Mouse (Mus musculus): ENCODE data around the gene Lin7c. TPM values are rescaled to one million over a fixed set of nuclear protein-coding genes. Genes with fewer than 3 reads are reported as not detected.
"Not testable (repeated sequence)": the region's sequence is repeated elsewhere in the genome, so short reads cannot be mapped to it uniquely, and the experiment has no call there.

Lin7c gene
- polyA plus RNA-seq (2016; fragmentation: Nextera tagmentation; extraction: Ambion mirVana): 152 and 163 TPM in 2 replicates

GRCm38 (mm10) chr2:109890597-109890996 is at the start of gene Lin7c:
TSS of gene Lin7c (plus strand) at chr2:109890853.
- Histone ChIP-seq H3K4me1 (peaks cover 14% of the 10 kb centered on the region), H3K9me3 (no peaks in the 10 kb centered on the region), H3K4me2 (peak within 1 kb of the TSS; percentile 74), H3K27me3 (no peaks in the 10 kb centered on the region), H3K4me3 (replicated peaks) (peak within 1 kb of the TSS; percentile 91), H3K27ac (peak within 1 kb of the TSS; percentile 88), H3K9ac (peak within 1 kb of the TSS; percentile 91), H3K36me3 (replicated peaks) (peaks cover 15% of the 10 kb centered on the region)
- peak; percentile 100 for ATAC-seq (ENCODE audit: low FRiP score)
- under 1% methylated on average over 41 of the region's 42 CpGs for WGBS

DNA sequence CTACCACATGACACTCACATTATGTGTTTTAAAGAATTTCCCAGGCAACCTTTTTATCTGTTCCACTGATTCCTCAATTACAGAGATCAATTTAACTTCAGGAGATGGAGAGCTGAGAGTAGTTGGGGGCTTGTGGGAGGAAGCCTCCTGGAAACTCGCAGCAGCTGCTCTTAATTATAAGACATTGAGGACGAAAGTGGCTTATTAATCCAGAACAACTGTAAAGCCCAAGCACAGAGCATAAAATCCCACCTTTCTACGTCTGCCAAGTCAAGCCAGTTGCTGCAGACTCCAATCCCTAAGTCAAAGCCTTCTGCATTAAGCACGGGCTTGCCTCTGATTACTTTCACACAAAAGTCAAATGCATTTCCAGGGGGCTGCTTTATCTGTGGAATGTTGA is 44.3 kb upstream of the Lin7c start:
- H3K36me3 ChIP-seq (replicated peaks): no peaks in the 10 kb centered on the region
- peaks cover 7% of the 10 kb centered on the region for H3K4me1 ChIP-seq
- no peak overlapping the region for H3K4me3 ChIP-seq (replicated peaks)
- H3K9me3 ChIP-seq: no peaks in the 10 kb centered on the region
- no peaks in the 10 kb centered on the region for H3K27me3 ChIP-seq
- no peak overlapping the region for H3K27ac ChIP-seq
- H3K4me2 ChIP-seq: no peak overlapping the region
- no peak for ATAC-seq (ENCODE audit: low FRiP score)
- WGBS: 69% methylated on average over 4 of the region's 4 CpGs
- no peak overlapping the region for H3K9ac ChIP-seq

- ATAC-seq (ENCODE audit: low FRiP score): no peak
- H3K27ac ChIP-seq: no peak overlapping the region
- 35% methylated on average over 4 of the region's 4 CpGs for WGBS
- no peak overlapping the region for H3K4me3 ChIP-seq (replicated peaks)
- H3K36me3 ChIP-seq (replicated peaks): no peaks in the 10 kb centered on the region
- H3K4me2 ChIP-seq: peak overlapping the region; percentile 4
- H3K9me3 ChIP-seq: no peaks in the 10 kb centered on the region
- no peak overlapping the region for H3K9ac ChIP-seq
- H3K4me1 ChIP-seq: peaks cover 7% of the 10 kb centered on the region
- no peaks in the 10 kb centered on the region for H3K27me3 ChIP-seq
These were observed 42.3 kb upstream of the Lin7c start for GRCm38 (mm10) chr2:109848305-109848704.

DNA sequence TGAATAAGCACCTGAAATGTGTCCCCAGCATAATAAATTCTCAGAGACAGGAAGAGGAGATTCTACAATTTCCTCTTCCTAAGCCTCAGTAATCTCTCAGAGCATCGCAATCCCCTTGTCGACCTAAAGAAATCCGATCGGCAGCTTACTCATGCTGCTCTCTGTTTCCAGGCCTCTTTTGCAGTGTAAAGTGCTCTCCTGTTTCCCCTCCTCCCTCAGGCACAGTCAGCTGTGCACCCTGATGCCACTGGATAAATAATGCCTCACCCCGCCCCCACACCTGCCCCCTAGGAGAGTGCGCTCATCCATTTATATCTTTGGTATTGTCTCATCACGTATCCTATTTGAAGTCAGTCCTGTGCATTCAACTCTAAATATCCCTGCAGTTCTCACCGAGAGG is 41.9 kb upstream of the Lin7c start:
- no peak overlapping the region for H3K9ac ChIP-seq
- WGBS: 11% methylated on average over 8 of the region's 8 CpGs
- no peak overlapping the region for H3K4me3 ChIP-seq (replicated peaks)
- H3K4me2 ChIP-seq: peak overlapping the region; percentile 4
- peak; percentile 82 for ATAC-seq (ENCODE audit: low FRiP score)
- H3K4me1 ChIP-seq: peaks cover 7% of the 10 kb centered on the region
- H3K9me3 ChIP-seq: no peaks in the 10 kb centered on the region
- H3K27ac ChIP-seq: no peak overlapping the region
- H3K27me3 ChIP-seq: no peaks in the 10 kb centered on the region
- H3K36me3 ChIP-seq (replicated peaks): no peaks in the 10 kb centered on the region

- Histone ChIP-seq H3K4me3 (replicated peaks) (no peak overlapping the region), H3K9ac (no peak overlapping the region), H3K9me3 (no peaks in the 10 kb centered on the region), H3K4me2 (no peak overlapping the region), H3K36me3 (replicated peaks) (no peaks in the 10 kb centered on the region), H3K27me3 (no peaks in the 10 kb centered on the region), H3K4me1 (no peaks in the 10 kb centered on the region), H3K27ac (no peak overlapping the region)
- WGBS: 85% methylated on average over 5 of the region's 5 CpGs
- no peak for ATAC-seq (ENCODE audit: low FRiP score)
These were observed 35.1 kb upstream of the Lin7c start for GRCm38 (mm10) chr2:109855601-109856000.

GRCm38 (mm10) chr2:109859671-109860070 is 31.0 kb upstream of the Lin7c start:
- Histone ChIP-seq H3K27ac (no peak overlapping the region), H3K4me1 (no peaks in the 10 kb centered on the region), H3K36me3 (replicated peaks) (no peaks in the 10 kb centered on the region), H3K27me3 (no peaks in the 10 kb centered on the region), H3K9ac (no peak overlapping the region), H3K9me3 (no peaks in the 10 kb centered on the region), H3K4me3 (replicated peaks) (no peak overlapping the region), H3K4me2 (no peak overlapping the region)
- no peak for ATAC-seq (ENCODE audit: low FRiP score)
- WGBS: 81% methylated on average over 2 of the region's 2 CpGs

- H3K4me3 ChIP-seq (replicated peaks): no peak overlapping the region
- 85% methylated on average over 3 of the region's 3 CpGs for WGBS
These were observed 29.8 kb upstream of the Lin7c start for GRCm38 (mm10) chr2:109860832-109861231.

GRCm38 (mm10) chr2:109879429-109879828 is 11.2 kb upstream of the Lin7c start:
- H3K9ac ChIP-seq; ATAC-seq (ENCODE audit: low FRiP score); H3K4me1 ChIP-seq; H3K27me3 ChIP-seq; H3K9me3 ChIP-seq; H3K27ac ChIP-seq; H3K4me3 ChIP-seq (replicated peaks); H3K36me3 ChIP-seq (replicated peaks); H3K4me2 ChIP-seq: not testable (repeated sequence)
- 76% methylated on average over 4 of the region's 4 CpGs for WGBS

More at GRCm38 (mm10) chr2:109860832-109861231, 29.8 kb upstream of the Lin7c start:
- Histone ChIP-seq H3K4me2 (no peak overlapping the region), H3K27me3 (no peaks in the 10 kb centered on the region), H3K27ac (no peak overlapping the region), H3K4me1 (no peaks in the 10 kb centered on the region), H3K9me3 (no peaks in the 10 kb centered on the region), H3K36me3 (replicated peaks) (no peaks in the 10 kb centered on the region), H3K9ac (no peak overlapping the region)
- no peak for ATAC-seq (ENCODE audit: low FRiP score)

DNA sequence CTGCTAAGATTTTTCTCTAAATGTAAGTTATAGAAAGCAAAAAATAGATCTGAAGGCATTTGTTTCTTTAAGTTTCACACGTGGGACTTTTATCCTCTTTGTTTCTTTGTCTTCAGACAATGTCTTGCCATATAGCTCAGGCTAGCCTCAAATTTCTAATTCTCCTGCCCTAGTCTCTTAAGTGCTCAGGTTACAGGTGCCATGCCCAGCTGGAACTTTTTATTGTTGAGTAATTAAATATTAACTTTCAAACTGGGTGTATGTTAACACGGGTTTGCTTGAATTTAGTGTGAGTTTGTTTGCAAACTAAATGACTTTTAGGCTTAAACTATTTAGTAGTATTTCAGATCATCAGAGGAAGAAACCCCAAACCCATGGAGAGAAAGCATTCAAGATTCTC is 9.5 kb upstream of the Lin7c start:
- H3K36me3 ChIP-seq (replicated peaks): no peaks in the 10 kb centered on the region
- H3K4me3 ChIP-seq (replicated peaks): no peak overlapping the region
- H3K27ac ChIP-seq: no peak overlapping the region
- no peaks in the 10 kb centered on the region for H3K4me1 ChIP-seq
- no peak for ATAC-seq (ENCODE audit: low FRiP score)
- no peak overlapping the region for H3K9ac ChIP-seq
- no peaks in the 10 kb centered on the region for H3K9me3 ChIP-seq
- 63% methylated on average over 2 of the region's 2 CpGs for WGBS
- no peak overlapping the region for H3K4me2 ChIP-seq
- H3K27me3 ChIP-seq: no peaks in the 10 kb centered on the region

DNA sequence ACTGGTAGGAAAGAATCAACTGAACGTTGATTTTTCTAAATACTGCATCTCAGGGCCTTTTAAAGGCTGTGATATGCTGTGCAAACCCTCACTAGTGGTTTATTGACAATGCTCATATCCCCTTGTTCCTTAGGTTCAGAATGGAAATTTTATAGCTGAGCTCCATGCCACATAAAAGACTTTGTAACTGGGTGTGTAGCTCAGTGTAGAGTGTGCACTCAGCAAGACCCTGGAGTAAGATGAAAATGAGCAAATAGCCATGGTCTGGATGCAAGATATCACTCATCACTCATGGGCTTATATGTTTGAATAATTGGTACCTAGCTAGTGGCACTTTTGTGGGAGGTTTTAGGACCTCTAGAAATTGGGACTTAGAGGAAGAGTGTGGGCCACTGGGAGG is 9.0 kb upstream of the Lin7c start:
- Histone ChIP-seq H3K9ac (no peak overlapping the region), H3K9me3 (no peaks in the 10 kb centered on the region), H3K27me3 (no peaks in the 10 kb centered on the region), H3K4me2 (no peak overlapping the region), H3K27ac (no peak overlapping the region), H3K4me1 (no peaks in the 10 kb centered on the region), H3K36me3 (replicated peaks) (no peaks in the 10 kb centered on the region), H3K4me3 (replicated peaks) (no peak overlapping the region)
- no peak for ATAC-seq (ENCODE audit: low FRiP score)
- WGBS: 63% methylated on average over 1 of the region's 1 CpGs

GRCm38 (mm10) chr2:109884106-109884505 is 6.5 kb upstream of the Lin7c start:
- no peaks in the 10 kb centered on the region for H3K9me3 ChIP-seq
- H3K4me3 ChIP-seq (replicated peaks): no peak overlapping the region
- no peaks in the 10 kb centered on the region for H3K36me3 ChIP-seq (replicated peaks)
- H3K27me3 ChIP-seq: no peaks in the 10 kb centered on the region
- H3K9ac ChIP-seq: no peak overlapping the region
- no peak overlapping the region for H3K27ac ChIP-seq
- H3K4me1 ChIP-seq: no peaks in the 10 kb centered on the region
- no peak overlapping the region for H3K4me2 ChIP-seq
- 79% methylated on average over 4 of the region's 4 CpGs for WGBS
- no peak for ATAC-seq (ENCODE audit: low FRiP score)

- WGBS: 66% methylated on average over 4 of the region's 4 CpGs
- H3K9me3 ChIP-seq: no peaks in the 10 kb centered on the region
- no peak overlapping the region for H3K4me3 ChIP-seq (replicated peaks)
- H3K27me3 ChIP-seq: no peaks in the 10 kb centered on the region
- no peaks in the 10 kb centered on the region for H3K4me1 ChIP-seq
- no peak for ATAC-seq (ENCODE audit: low FRiP score)
- no peak overlapping the region for H3K9ac ChIP-seq
- no peak overlapping the region for H3K27ac ChIP-seq
- H3K4me2 ChIP-seq: no peak overlapping the region
- H3K36me3 ChIP-seq (replicated peaks): no peaks in the 10 kb centered on the region
These were observed 6.1 kb upstream of the Lin7c start for GRCm38 (mm10) chr2:109884507-109884906.

GRCm38 (mm10) chr2:109890068-109890467 is 585 bp upstream of the Lin7c start:
- 43% methylated on average over 4 of the region's 4 CpGs for WGBS
- peak overlapping the region; percentile 91 for H3K4me3 ChIP-seq (replicated peaks)
- peaks cover 10% of the 10 kb centered on the region for H3K36me3 ChIP-seq (replicated peaks)
- H3K4me1 ChIP-seq: peaks cover 14% of the 10 kb centered on the region
- H3K9me3 ChIP-seq: no peaks in the 10 kb centered on the region
- no peak overlapping the region for H3K27ac ChIP-seq
- H3K9ac ChIP-seq: peak overlapping the region; percentile 91
- peak overlapping the region; percentile 74 for H3K4me2 ChIP-seq
- no peaks in the 10 kb centered on the region for H3K27me3 ChIP-seq
- ATAC-seq (ENCODE audit: low FRiP score): no peak

Measured in forebrain, embryonic 12.5 days (tissue).